Mouse (Mus musculus) heart, embryonic 11.5 days (tissue): ENCODE measurements around the gene Slc1a5. TPM values are rescaled to one million over a fixed set of nuclear protein-coding genes. Genes with fewer than 3 reads are reported as not detected.

Source experiments
- ATAC-seq: fragments of 200-750 bp; cut with Nextera tagmentation; replicated peaks from 2 replicates; pipeline ENCODE4 v1.8.0; 2017; ENCODE audit warnings: moderate library complexity; ENCODE audit not compliant: insufficient number of reproducible peaks, low FRiP score, low TSS enrichment
- H3K27ac ChIP-seq: fragments of 300-500 bp; sonication (generic); 2 replicates; pipeline ENCODE4 v1.5.1; 2014; ENCODE audit warnings: mild to moderate bottlenecking, low read depth, low read length
- H3K27me3 ChIP-seq: fragments of 300-500 bp; sonication (generic); 2 replicates; pipeline ENCODE4 v1.6.1; 2014; ENCODE audit warnings: mild to moderate bottlenecking, low read length, mixed read lengths; ENCODE audit not compliant: control insufficient read depth, insufficient read depth
- H3K36me3 ChIP-seq: fragments of 300-500 bp; sonication (generic); 2 replicates; pipeline ENCODE4 v1.6.1; 2014; ENCODE audit warnings: mild to moderate bottlenecking, low read length, moderate library complexity, mixed read lengths; ENCODE audit not compliant: control insufficient read depth, insufficient read depth
- H3K4me1 ChIP-seq: fragments of 300-500 bp; sonication (generic); 2 replicates; pipeline ENCODE4 v1.6.1; 2014; ENCODE audit warnings: low read length; ENCODE audit not compliant: control insufficient read depth, insufficient read depth
- H3K4me2 ChIP-seq: fragments of 300-500 bp; sonication (generic); 2 replicates; pipeline ENCODE4 v1.6.1; 2014; ENCODE audit warnings: mild to moderate bottlenecking, moderate library complexity
- H3K4me3 ChIP-seq: fragments of 300-500 bp; sonication (generic); 2 replicates; pipeline ENCODE4 v1.5.1; 2014; ENCODE audit warnings: low read depth, low read length
- H3K9ac ChIP-seq: fragments of 300-500 bp; sonication (generic); 2 replicates; pipeline ENCODE4 v1.6.1; 2014; ENCODE audit warnings: mild to moderate bottlenecking, low read depth, low read length, moderate library complexity
- H3K9me3 ChIP-seq: fragments of 300-500 bp; sonication (generic); replicated peaks from 2 replicates; pipeline ENCODE4 v1.6.1; 2016; ENCODE audit warnings: low read length; ENCODE audit not compliant: control insufficient read depth
- WGBS: fragments of 180-500 bp; shearing (Covaris S2); extraction: QIAGEN DNeasy Blood & Tissue Kit; methylation state at CpG from one replicate; pipeline ENCODE4 v1.1.7; 2014; ENCODE audit not compliant: insufficient replicate concordance; 5-methylcytosine and 5-hydroxymethylcytosine counted together
- polyA plus RNA-seq: library from polyadenylated mRNA; unstranded; fragments of >200 nt; fragmentation: Nextera tagmentation; extraction: Ambion mirVana; gene quantifications from 2 replicates; pipeline ENCODE4 v1.2.1, GENCODE M21; 2014

Gene Slc1a5
- polyA plus RNA-seq, 1 experiment from 2014 or later: 30.1 TPM

DNA sequence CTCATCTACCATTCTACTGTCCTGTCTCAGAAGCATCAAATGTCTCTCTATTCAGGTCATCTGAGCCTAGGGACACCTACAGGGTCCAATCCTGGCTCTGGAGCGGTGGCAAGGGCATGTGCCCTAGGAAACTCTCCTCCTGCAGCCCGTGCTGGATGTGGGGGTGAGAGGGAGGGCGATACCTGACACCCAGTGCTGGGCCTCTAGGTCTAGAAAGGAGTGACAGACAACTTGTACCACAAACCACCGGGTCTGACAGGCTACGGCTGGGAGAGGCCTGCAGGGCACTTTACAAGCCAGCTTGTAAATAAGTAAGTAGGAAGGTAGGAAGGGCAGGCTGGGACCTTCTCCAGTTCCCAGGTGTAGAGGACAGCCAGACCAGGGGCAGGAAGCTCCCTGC lies 5.3 kb upstream of the Slc1a5 start:
- H3K27ac ChIP-seq: no peak overlapping the region
- 0 out of 2 replicates have a peak, but pooled peaks cover 2% of the 10 kb centered on the region for H3K9me3 ChIP-seq
- H3K27me3 ChIP-seq: no peaks in the 10 kb centered on the region
- 53% methylated on average over 5 of the region's 5 CpGs for WGBS
- no peaks in the 10 kb centered on the region for H3K4me1 ChIP-seq
- H3K9ac ChIP-seq: no peak overlapping the region
- no peak overlapping the region for H3K4me2 ChIP-seq
- no peak for ATAC-seq
- no peaks in the 10 kb centered on the region for H3K36me3 ChIP-seq
- no peak overlapping the region for H3K4me3 ChIP-seq

GRCm38 (mm10) chr7:16780076-16780475 lies 1.1 kb upstream of the Slc1a5 start:
- H3K4me3 ChIP-seq: no peak overlapping the region
- no peaks in the 10 kb centered on the region for H3K9me3 ChIP-seq
- no peak overlapping the region for H3K4me2 ChIP-seq
- no peaks in the 10 kb centered on the region for H3K36me3 ChIP-seq
- no peaks in the 10 kb centered on the region for H3K27me3 ChIP-seq
- H3K27ac ChIP-seq: no peak overlapping the region
- H3K4me1 ChIP-seq: peaks cover 17% of the 10 kb centered on the region
- ATAC-seq: no peak
- 54% methylated on average over 5 of the region's 5 CpGs for WGBS
- no peak overlapping the region for H3K9ac ChIP-seq

DNA sequence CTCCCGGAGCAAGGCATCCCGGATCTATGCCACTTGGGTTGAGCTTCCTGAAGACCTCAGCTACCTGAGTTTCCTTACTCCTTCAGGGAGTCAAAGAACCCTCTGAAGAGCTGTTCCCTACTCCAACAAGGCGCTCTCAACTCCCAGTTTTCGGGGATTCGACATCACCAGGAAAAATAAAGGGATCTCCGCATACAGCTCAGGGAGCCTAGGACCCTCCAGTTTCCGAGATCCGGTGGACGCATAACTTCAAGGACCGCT lies 345 bp downstream of the Slc1a5 start:
- Histone ChIP-seq H3K36me3 (no peaks in the 10 kb centered on the region), H3K27ac (0 out of 2 replicates have a peak overlapping the region, but pooled peaks have one; percentile 16), H3K9ac (peak overlapping the region; percentile 76), H3K4me2 (peak overlapping the region; percentile 99), H3K9me3 (no peaks in the 10 kb centered on the region), H3K27me3 (no peaks in the 10 kb centered on the region), H3K4me1 (peaks cover 17% of the 10 kb centered on the region), H3K4me3 (peak overlapping the region; percentile 71)
- under 1% methylated on average over 10 of the region's 10 CpGs for WGBS
- no peak for ATAC-seq

GRCm38 (mm10) chr7:16781816-16782554 lies 845 bp downstream of the Slc1a5 start:
- ATAC-seq: no peak
- 0 out of 2 replicates have a peak overlapping the region, but pooled peaks have one; percentile 16 for H3K27ac ChIP-seq
- H3K4me3 ChIP-seq: peak overlapping the region; percentile 71
- 0 out of 2 replicates have a peak, but pooled peaks cover 2% of the 10 kb centered on the region for H3K36me3 ChIP-seq
- no peaks in the 10 kb centered on the region for H3K27me3 ChIP-seq
- peak overlapping the region; percentile 76 for H3K9ac ChIP-seq
- peaks cover 17% of the 10 kb centered on the region for H3K4me1 ChIP-seq
- no peaks in the 10 kb centered on the region for H3K9me3 ChIP-seq
- WGBS: under 1% methylated on average over 60 of the region's 60 CpGs
- peak overlapping the region; percentile 99 for H3K4me2 ChIP-seq

GRCm38 (mm10) chr7:16782555-16783125 lies 1.5 kb downstream of the Slc1a5 start:
- no peak for ATAC-seq
- no peaks in the 10 kb centered on the region for H3K27me3 ChIP-seq
- peaks cover 17% of the 10 kb centered on the region for H3K4me1 ChIP-seq
- WGBS: 4% methylated on average over 11 of the region's 11 CpGs
- H3K4me2 ChIP-seq: peak overlapping the region; percentile 99
- H3K4me3 ChIP-seq: peak overlapping the region; percentile 71
- H3K9ac ChIP-seq: peak overlapping the region; percentile 76
- no peak overlapping the region; the same call in 1 of the 2 replicates for H3K27ac ChIP-seq
- H3K9me3 ChIP-seq: no peaks in the 10 kb centered on the region
- H3K36me3 ChIP-seq: 0 out of 2 replicates have a peak, but pooled peaks cover 2% of the 10 kb centered on the region

GRCm38 (mm10) chr7:16783224-16783688 lies 2.1 kb downstream of the Slc1a5 start:
- H3K36me3 ChIP-seq: 0 out of 2 replicates have a peak, but pooled peaks cover 2% of the 10 kb centered on the region
- H3K27ac ChIP-seq: peak overlapping the region; percentile 68
- peak; percentile 50; the same call in 1 of the 2 replicates for ATAC-seq
- H3K9me3 ChIP-seq: no peaks in the 10 kb centered on the region
- peak overlapping the region; percentile 76 for H3K9ac ChIP-seq
- H3K27me3 ChIP-seq: no peaks in the 10 kb centered on the region
- peak overlapping the region; percentile 99 for H3K4me2 ChIP-seq
- H3K4me1 ChIP-seq: peaks cover 17% of the 10 kb centered on the region
- H3K4me3 ChIP-seq: peak overlapping the region; percentile 71
- 19% methylated on average over 10 of the region's 10 CpGs for WGBS

DNA sequence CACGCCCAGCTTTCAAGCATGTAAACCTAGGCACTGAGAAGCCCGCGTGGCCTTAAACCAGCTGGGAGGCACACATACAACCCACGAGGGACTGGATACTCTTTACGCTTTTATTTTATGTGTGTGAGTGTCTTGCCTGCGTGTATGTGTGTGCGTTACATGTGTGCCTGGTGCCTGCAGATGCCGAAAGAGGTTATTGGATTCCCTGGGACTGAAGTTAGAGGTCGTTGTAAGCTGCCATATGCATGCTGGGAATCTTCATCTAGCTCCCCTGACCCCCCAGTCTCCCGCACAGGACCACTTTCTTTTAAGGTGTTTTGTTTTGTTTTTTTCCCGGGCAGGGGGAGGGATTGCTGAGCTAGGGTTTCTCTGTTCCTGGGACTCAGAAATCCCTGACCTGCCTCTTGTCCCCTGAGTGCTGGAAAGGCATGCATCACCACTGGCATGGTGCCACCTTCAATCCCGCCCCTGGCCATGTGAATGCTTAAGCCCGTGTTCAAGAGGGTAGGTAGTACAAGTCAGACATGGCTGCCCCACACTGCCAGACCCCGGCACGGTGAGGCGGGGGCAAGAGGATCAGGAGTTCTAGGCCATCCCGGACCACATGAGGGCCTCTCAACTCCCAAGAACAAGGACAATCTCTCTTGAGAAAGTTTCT lies 2.7 kb downstream of the Slc1a5 start:
- H3K9ac ChIP-seq: peak overlapping the region; percentile 76
- peaks cover 17% of the 10 kb centered on the region for H3K4me1 ChIP-seq
- H3K9me3 ChIP-seq: no peaks in the 10 kb centered on the region
- peak overlapping the region; percentile 99 for H3K4me2 ChIP-seq
- ATAC-seq: no peak
- H3K36me3 ChIP-seq: peaks cover 2% of the 10 kb centered on the region; the same call in 1 of the 2 replicates
- 54% methylated on average over 17 of the region's 17 CpGs for WGBS
- peak overlapping the region; percentile 71 for H3K4me3 ChIP-seq
- peak overlapping the region; percentile 68 for H3K27ac ChIP-seq
- H3K27me3 ChIP-seq: no peaks in the 10 kb centered on the region

DNA sequence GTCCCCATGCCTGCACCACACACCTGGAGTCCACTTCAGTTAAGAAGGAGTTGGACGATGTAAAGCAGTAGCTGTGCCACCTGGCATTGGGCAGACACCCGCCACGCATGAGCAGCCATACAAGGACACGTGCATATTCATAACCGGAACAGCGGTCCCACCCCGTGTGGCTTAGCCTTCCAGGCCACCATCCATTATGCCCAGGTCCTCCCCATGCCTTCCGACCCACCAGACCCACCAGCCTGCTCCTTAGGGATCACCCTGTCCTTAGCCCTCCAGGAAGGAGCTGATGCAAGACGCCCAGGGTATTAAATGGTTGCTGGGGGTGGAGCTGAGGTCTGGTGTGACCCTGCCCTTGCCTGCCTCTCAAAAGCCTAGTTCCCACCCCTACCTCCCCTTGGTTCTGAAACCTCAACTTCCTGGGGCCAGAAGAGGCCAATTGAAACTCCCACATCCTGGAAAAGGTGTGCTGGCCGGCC lies 3.4 kb downstream of the Slc1a5 start:
- peaks cover 2% of the 10 kb centered on the region; the same call in 1 of the 2 replicates for H3K36me3 ChIP-seq
- peak overlapping the region; percentile 71; the same call in 1 of the 2 replicates for H3K4me3 ChIP-seq
- H3K27ac ChIP-seq: no peak overlapping the region
- H3K4me1 ChIP-seq: peaks cover 17% of the 10 kb centered on the region
- WGBS: 77% methylated on average over 10 of the region's 10 CpGs
- H3K27me3 ChIP-seq: no peaks in the 10 kb centered on the region
- peak overlapping the region; percentile 99 for H3K4me2 ChIP-seq
- no peaks in the 10 kb centered on the region for H3K9me3 ChIP-seq
- no peak overlapping the region for H3K9ac ChIP-seq
- no peak for ATAC-seq
